ENCODE assay signal across 8 mouse cellular contexts in the genomic region with DNA sequence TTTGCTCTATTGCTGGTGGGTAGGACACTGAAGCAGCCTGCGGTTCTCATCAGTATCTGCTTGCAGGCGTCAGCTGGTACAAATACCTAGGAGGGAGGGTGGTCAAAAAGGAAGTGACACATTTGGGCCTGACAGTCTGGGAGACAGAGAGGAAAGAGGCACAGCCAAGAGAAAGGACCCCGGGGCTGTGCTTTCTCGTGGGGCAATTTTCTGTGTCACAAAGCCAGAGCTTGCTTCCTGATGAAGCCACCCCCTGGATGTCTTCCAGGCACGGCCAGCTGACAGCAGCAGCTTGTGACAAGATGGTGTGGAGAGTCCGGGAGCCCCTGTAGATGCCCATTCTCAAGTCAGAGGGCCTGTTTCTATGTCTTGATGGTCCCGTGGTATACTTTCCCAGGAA.
DNase-seq lines count a peak whose midpoint lies in the region.

No protein-coding gene starts in this region.

- intact Hi-C loops in left cerebral cortex, postnatal 10 days (cut with DNase I): no loop called here
- intact Hi-C loops in left cerebral cortex, postnatal 36 days (cut with DNase I): no loop called here

- peak; percentile 60 for DNase-seq in adrenal gland, adult 2 months
- DNase-seq in adrenal gland, adult 8-10 months: no peak
- peak; percentile 20 to 52 for DNase-seq in left cerebral cortex, postnatal 10 days (ENCODE audit: extremely low spot score in 1 of 2, low spot score in 2 of 2)
- no peak for DNase-seq in left cerebral cortex, postnatal 36 days (ENCODE audit: low spot score in 2 of 2)
- peak; percentile 22 to 24 for DNase-seq in frontal cortex, postnatal 10 days (ENCODE audit: low spot score in 2 of 2)
- DNase-seq in lung, postnatal 14 days: peak; percentile 49
- no peak for DNase-seq in thymus, postnatal 0 days (ENCODE audit: low spot score)
- DNase-seq in urinary bladder, adult 18-20 months (ENCODE audit: low spot score in 2 of 2): no peak

Comparison
In these comparisons a context has a peak if more than half of its experiments do, and no peak if none do; other contexts are left out.
1. DNase-seq: peak in adrenal gland, adult 2 months (single experiment), left cerebral cortex, postnatal 10 days (2 of 2), frontal cortex, postnatal 10 days (2 of 2) and lung, postnatal 14 days (single experiment); none in adrenal gland, adult 8-10 months (single experiment), left cerebral cortex, postnatal 36 days (0 of 2), thymus, postnatal 0 days (single experiment) and urinary bladder, adult 18-20 months (0 of 2).